Mouse (Mus musculus) adrenal gland, postnatal 36 days (tissue): ENCODE results near the gene Pgls. TPM values are rescaled to one million over a fixed set of nuclear protein-coding genes. Genes with fewer than 3 reads are reported as not detected.

Source experiments
- DNase-seq, 2 experiments: peaks; one replicate each; pipeline ENCODE4 v3.0.0; 2021; ENCODE audit warnings: mixed read lengths in 1 of 2
- long read RNA-seq, 2 experiments: library from polyadenylated mRNA; stranded (forward); transcript quantifications; one replicate each; pipeline ENCODE4 v2.0.0; 2021; ENCODE audit warnings: borderline sequencing depth in 2 of 2
- total RNA-seq, 2 experiments: library from RNA; stranded (reverse); gene quantifications; 2 replicates each; pipeline ENCODE4 v1.2.3; 2021

Pgls gene
- 100 to 1,000 TPM; 137 to 165 TPM for total RNA-seq
- long read RNA-seq, experiment 1, transcript Pgls-201 (5 exons, 893 nt), result major isoform, 276 of 317 reads
- long read RNA-seq, experiment 1, partial matches to known transcripts, result 27 of 317 reads
- long read RNA-seq, experiment 1, other reads (novel, unspliced or antisense), result 10 of 317 reads
- long read RNA-seq, experiment 2, transcript Pgls-201 (5 exons, 893 nt), result major isoform, 125 of 137 reads
- long read RNA-seq, experiment 2, partial matches to known transcripts, result 4 of 137 reads
- long read RNA-seq, experiment 2, other reads (novel, unspliced or antisense), result 6 of 137 reads

DNA sequence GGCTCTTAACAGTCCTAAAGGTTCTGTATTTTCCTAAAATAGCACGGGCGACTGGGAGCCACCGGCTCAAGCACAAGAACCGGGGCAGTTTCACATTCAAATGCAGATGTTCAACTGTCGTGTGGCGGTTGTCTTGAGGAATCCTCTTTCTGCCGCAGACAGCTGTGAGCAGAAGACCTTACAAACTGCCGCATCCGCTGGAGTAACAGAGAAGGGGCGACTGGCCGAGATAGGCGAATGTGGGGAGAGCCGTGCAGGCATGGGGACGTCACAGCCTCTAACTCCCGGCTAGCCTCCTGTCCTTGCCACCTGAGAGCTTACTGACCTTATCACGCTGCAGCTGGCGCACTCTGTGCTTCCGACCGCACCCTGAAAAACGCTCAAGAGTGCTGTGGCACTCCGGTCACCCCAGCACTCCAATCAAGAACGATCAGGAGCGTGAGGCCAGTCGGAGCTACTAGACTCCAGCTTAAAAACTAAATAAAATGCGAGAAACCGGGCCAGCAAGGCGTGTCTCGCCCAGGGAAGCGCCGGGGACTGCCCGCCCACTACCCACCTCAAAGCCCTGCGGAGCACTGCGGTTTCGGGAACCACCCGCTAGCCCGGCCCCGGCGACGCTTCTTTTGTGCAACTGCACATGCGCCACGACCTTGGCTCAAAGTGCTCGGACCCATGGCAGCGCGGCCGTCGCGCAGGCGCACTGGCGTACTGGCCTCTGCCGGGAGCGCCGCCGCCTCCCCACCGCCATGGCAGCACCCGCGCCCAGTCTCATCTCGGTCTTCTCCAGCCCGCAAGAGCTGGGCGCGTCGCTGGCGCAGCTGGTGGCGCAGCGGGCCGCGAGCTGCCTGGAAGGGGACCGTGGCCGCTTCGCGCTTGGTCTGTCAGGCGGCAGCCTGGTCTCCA is at the start of gene Pgls:
TSS of gene Pgls (plus strand) at position 706 of the 903 bp plus-strand sequence.
- DNase-seq, result peak; percentile 98

DNA sequence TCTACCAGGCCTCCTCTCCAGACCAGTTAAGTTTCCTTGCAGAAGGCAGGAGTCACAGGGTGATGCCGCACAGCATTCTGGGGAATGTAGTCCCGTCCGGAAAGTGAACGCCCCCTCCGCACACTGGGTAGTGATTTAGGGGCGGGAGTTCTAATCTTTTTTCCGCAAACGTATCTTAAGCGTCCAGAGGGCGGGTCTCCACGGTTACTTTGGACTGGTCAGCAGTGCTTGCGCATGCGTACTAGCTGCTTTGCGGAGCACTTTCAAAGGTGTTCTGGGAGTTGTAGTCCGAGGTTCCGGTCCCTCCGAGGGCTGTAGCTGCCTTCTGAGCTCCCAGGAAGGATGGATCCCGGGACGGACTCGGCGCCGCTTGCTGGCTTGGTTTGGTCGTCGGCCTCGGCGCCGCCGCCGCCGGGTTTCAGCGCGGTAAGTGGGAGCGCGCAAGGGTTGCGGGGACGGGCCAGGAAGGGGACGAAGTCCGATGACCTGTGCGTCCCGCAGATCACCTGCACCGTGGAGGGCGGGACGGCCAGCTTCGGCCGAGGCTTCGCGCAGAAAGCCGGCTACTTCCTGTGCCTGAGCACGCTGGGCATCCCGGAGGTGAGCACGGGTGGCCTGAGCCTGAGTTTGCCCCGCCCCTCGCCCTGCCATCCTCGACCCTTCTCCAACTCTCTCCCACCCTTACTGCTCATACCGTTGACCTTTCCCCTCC is 49.2 kb upstream of the Pgls start, which contains the start of gene Mvb12a:
TSS of gene Mvb12a (plus strand) at position 291 of the 712 bp plus-strand sequence.
- DNase-seq, result peak; percentile 96

- DNase-seq, result no peak
These were observed 48.2 kb upstream of the Pgls start for GRCm38 (mm10) chr8:71543755-71544154.

GRCm38 (mm10) chr8:71545053-71545452 is 46.9 kb upstream of the Pgls start:
- no peak for DNase-seq

DNA sequence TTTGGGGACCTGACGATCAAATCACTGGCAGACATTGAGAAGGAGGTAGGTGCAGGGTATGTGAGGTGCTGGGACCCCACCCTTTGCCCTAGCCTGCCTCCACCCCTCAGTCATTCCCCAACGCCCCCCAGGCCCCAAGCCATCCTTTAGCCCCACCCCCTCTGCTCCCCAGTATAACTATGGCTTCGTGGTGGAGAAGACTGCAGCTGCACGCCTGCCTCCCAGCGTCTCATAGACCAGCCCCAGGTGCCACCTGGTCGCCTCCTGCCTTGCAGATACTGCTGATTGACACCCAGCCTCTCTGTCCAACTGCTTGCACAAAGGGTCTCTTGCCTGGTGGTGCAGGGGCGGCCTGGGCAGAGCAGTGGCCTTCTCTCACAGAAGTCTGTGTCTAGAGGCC is 44.4 kb upstream of the Pgls start:
- DNase-seq, result no peak

DNA sequence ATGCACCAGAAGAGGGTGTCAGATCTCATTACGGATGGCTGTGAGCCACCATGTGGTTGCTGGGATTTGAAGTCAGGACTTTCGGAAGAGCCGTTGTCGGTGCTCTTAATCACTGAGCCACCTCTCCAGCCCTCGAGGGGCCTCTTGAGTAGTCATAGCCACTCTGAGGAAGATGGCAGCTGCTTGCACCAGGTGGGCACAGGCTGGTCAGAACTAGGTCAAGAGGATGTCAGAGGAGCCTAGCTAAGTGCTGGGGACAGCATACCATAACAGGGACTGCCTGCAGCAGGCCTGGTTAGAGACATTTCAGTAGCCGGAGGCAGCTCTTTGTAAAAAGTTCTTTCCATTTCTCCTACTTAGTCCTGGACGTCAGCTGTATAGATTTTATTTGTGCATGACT is 41.2 kb upstream of the Pgls start:
- no peak for DNase-seq

DNA sequence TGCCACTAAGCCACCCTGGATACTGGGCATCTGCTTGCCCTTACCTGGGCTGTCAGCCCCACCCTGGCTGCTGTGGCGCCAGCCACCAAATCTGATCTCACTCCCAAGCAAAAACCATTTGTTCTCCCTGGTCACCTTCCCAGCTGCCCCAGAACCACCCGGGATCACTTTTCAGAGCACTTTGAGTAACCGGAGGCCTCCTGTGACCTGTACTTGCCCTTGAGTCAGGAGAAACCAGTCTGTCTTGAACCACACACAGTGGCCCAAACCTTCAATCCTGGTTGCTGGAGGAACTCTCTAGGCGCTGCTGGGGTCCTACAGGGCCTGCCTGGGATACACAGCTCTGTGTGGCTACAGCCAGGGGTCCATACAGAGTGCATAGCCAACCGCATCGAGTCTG is 39.2 kb upstream of the Pgls start:
- no peak for DNase-seq

GRCm38 (mm10) chr8:71554001-71554400 is 38.0 kb upstream of the Pgls start:
- DNase-seq, result no peak

- no peak for DNase-seq
These were observed 37.3 kb upstream of the Pgls start for GRCm38 (mm10) chr8:71554644-71555043.

DNA sequence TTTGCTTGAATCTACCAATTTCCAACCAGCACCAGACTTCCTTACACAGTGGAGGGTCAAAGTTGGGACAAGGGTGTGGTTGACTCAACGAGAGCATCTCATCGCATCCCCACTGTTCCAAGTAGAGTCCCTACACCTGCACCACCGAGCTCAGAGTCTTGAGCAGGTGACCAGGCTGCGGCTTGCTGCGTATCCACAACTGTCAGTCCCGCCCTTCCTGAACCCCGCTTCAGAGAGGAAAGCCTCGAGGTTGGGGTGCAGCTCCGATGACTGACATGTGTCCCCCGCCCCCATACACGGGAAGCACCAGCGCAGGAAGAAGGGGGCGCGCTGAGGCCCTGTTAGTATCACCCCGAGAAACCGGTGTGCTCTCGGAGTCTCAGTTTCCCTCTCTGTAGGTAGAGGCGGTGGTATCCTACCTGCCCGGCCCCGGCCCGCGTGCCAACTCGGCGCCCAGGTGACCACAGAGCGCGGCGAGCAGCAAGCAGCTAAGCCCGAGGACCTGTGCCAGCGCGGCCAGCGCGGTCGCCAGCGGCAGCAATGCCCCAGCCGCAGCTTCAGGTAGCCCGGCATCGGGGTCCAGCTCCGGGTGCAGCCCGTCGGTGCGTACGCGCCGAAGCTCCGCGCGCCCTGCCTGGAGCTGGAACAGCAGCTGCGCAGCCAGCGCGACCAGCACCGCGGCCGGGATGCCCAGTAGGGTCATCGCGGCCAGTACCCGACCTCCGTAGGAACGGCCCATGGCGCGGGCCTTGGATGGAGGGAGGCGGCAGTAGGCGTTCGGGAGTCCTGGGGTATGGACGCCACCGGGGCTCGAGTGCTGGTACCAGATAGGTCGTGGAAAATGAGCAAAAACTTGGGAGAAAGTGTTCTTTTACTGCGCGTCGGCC is 33.7 kb upstream of the Pgls start, which contains the start of gene Tmem221:
TSS of gene Tmem221 (minus strand) at position 801 of the 887 bp plus-strand sequence.
- peak; percentile 38 to 41 for DNase-seq

- peak; percentile 91 to 92 for DNase-seq
These were observed 32.9 kb upstream of the Pgls start for GRCm38 (mm10) chr8:71558958-71559690.

DNA sequence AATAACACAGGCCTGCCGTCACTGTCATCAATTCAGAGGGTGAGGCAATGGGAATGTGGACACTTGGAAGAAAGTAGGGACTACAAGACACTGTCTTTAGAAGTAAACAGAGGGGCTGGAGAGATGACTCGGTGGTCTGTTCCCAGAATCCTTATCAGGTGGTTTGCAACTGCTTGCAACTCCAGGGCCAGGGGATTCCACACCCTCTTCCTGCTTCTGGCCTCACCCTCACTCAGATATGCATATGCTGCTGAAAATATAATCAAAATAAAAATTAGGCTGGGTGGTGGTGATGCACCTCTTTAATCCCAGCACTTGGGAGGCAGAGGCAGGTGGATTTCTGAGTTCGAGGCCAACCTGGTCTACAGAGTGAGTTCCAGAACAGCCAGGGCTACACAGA is 31.9 kb upstream of the Pgls start:
- no peak for DNase-seq

GRCm38 (mm10) chr8:71560765-71561164 is 31.2 kb upstream of the Pgls start:
- DNase-seq, result peak in 1 of 2 experiments; percentile 68

DNA sequence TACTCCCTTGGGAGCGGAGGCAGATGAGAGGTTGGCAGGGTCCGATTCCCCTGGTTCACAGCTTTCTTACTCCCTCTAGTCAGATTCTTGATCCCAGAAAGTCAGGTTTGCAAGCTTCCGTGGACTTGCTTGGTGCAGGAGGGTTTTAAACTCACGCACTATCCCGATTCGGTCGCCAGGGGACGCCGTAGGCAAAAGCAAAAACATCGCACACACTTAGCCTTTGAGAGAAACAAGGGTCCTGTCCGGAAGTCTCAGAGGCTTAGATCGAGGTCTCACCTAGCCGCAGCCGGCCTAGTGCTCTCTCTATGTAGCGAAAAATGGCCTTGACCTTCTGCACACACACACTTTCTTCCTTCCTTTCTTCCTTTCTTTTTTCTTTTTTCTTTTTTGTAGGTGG is 30.6 kb upstream of the Pgls start:
- peak; percentile 67 to 70 for DNase-seq

DNA sequence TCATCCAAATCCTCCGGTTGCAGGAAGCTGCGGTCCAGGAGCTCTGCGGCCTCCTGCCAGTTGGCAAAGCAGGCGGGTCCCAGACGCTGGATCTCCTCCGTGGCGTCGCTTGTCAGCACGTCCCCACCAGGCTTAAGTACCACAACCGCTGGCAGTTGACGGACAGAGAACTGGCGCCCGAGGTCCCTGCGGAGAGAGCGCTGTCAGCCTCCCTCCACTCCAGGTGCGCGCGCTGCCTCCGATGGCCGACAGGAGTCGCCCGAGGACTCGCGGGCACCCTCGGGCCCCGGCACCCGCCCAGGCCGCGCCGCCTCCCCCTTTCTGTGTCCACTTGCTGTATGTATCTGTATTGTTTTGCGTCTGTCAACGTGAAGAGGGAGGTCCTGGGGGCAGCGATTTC is 29.2 kb upstream of the Pgls start:
- peak; percentile 89 to 94 for DNase-seq

DNA sequence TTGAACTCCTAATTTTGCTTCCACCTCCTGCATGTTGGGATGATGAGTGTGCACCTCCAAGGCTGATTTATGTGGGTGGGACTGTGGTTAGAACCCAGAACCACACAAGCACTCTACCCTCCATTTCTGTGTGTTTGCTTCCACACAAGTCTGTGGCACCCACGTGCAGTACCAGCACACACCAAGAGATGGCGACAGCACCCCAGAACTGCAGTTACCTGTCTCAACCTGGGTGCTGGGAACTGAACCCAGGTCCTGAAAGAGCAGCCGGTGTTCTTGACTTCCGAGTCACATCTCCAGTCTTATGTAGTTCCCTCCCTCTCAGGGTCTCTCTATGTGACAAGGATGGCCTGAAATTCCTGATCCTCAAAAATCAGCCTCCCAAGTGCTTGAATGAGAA is 28.0 kb upstream of the Pgls start:
- no peak for DNase-seq

- no peak for DNase-seq
These were observed 25.5 kb upstream of the Pgls start, which contains the start of gene Nxnl1 for GRCm38 (mm10) chr8:71566501-71566900. Gene Nxnl1, minus strand, starts transcription at chr8:71566601.

- no peak for DNase-seq
These were observed 24.4 kb upstream of the Pgls start for GRCm38 (mm10) chr8:71567587-71567986.

DNA sequence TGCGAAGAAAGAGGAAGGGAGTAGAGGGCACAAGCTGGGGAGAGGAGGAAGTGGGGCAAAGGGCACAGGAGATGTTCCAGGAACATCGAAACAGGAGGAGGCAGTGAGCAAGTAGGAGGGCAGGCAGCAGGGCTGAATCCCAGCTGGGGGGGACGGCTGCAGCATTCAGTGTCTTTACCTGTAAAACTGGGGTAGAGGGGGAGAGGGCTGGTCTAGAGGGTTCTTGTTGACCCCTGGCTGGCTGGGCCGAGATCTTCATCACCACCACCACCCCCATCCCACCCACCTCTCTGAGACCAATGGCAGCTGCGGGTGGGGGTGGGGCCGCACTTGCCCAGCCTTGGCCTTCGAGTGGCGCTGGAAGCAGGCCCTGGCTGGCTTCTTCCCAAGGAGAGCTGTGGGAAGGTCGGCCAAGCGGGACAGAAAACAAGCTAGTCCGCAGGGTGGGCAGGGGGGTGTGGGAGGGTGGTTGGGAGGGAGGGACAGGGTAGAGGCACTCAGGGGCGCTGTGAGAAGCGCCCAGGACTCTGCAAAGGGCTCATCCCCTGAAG is 23.5 kb upstream of the Pgls start, which contains the start of gene Slc27a1:
TSS of gene Slc27a1 (plus strand) at position 496 of the 551 bp plus-strand sequence.
- DNase-seq, result peak; percentile 90 to 91

- DNase-seq, result no peak
These were observed 23.0 kb upstream of the Pgls start for GRCm38 (mm10) chr8:71568941-71569340.
